Mouse (Mus musculus) cerebellum, adult (tissue): ENCODE results near the gene Stard10.

Source experiments
- ATAC-seq: cut with Nextera tagmentation; 2 replicates; pipeline ENCODE4 v1.9.2; 2017; ENCODE audit warnings: mild to moderate bottlenecking, moderate library complexity, mixed read lengths; ENCODE audit not compliant: insufficient number of reproducible peaks, low FRiP score, low TSS enrichment

The Stard10 gene

GRCm38 (mm10) chr7:101301881-101302456, 14.9 kb upstream of the Stard10 start, which contains the start of gene Atg16l2:
TSS of gene Atg16l2 (minus strand) at chr7:101302251.
- ATAC-seq = peak; percentile 96

- ATAC-seq = no peak
These were observed 14.2 kb upstream of the Stard10 start for GRCm38 (mm10) chr7:101302691-101303090.

GRCm38 (mm10) chr7:101306841-101307240, 10.0 kb upstream of the Stard10 start:
- no peak for ATAC-seq

DNA sequence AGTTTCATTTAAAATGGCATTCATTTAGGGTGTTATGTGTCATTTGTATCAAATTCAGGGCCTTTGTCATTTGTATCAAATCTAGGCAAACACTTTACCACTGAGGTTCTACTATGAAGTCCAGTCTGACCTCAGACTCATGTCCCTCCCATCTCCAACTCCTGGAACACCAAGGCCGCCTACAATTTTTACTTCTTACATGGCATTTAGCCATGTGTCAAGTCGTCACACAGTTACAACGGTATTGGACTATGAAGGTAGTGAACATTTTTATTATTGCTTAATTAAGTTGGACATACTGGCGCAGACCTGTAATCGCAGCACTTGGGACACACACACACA, 6.9 kb upstream of the Stard10 start:
- ATAC-seq = no peak

GRCm38 (mm10) chr7:101310327-101311028, 6.4 kb upstream of the Stard10 start:
- peak; percentile 92 for ATAC-seq

DNA sequence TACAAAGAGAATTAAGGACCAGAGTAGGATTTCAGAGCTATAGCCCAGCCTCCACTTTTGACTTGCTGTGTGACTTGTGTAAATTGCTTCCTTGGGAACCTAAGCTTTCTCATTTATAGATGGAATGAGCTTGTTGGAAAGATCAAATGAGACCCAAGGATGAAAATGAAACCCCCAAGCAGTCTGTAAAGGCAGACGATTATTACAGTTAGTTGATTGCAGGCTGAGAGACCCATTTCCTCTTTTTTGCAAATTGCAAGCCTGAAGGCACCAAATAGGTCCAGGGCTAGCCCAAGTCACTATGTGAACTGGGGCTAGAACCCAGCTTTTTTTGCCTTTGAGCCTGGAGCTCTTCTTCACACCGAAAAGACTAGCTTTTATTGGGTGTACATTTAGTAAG, 5.8 kb upstream of the Stard10 start:
- ATAC-seq = no peak

DNA sequence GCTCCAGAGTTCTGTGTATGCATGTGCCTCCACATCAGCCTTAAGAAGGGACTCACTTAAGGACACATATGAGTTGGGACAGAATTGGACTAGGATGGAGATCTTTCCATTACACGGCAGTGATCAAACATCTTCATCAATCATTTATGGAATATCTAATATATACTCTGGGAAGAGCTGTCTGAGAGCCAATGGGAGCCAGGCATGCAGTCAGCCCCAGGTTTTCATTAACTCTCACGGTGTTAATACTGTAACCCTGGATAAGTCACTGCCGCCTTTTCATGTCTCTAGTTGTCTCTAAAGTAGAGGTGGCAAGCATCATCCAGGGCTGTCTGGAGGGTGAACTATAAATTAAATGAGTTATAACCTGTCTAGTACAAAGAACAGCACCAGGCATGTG, 3.9 kb upstream of the Stard10 start:
- no peak for ATAC-seq

DNA sequence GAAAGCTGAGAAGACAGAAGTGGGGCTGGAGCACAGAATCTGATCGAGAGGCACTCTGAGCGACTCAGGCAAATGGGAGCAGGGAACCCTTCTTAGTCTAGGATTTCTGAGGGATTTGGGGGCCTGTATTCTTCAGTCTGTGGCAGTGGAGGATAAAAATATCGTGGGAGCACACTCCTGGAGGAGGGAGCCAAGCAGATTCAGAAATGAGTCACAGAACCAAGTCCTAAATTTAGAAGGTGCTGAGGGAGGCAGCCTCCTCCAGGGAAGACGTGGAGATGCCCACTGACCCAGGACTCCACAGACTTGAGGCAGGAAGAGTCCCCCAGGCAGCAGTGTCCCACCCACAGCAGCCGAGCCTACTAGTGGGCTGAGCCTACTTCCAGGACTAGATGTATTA, 2.5 kb upstream of the Stard10 start:
- ATAC-seq = no peak

DNA sequence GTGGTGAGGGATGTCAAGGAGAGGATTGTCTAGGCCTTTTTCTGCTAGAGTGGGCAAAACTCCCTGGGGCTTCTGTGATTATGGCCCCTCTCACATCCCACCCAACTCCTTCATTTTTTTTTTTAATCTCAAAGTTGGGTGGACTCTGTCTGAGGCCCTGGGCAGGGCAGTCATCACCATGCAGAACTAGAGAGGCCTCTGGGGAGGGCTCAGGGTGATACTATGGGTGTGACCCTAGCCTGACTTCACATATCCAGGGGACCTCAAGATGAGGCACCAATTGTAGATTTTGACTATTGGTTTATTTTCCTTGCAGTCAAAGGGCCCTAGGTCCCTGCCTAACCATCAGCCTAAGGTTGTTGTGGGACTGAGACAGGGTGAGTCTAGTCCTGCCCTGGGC, 1.2 kb upstream of the Stard10 start:
- ATAC-seq = no peak

GRCm38 (mm10) chr7:101316591-101317001, 290 bp upstream of the Stard10 start:
- no peak for ATAC-seq

DNA sequence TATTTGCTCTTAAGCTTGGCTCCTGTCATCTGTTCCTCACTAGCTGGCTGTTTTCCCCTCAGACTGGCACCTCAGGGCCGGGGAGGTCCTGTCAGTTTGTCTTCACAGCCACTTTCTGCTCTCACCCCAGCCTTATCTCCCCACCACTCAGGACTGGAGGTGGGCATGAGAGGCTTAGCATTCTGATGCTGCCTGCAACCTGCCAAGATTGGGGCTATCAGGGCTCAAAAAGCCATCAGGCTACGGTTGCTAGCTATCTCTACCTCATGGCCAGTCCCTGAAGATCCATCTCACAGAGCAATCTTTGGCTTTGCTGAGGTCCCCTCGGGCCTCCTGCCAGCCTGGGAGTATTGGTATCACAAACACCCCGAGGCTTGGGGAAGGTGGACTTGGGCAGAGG, 2.0 kb downstream of the Stard10 start:
- ATAC-seq = no peak

DNA sequence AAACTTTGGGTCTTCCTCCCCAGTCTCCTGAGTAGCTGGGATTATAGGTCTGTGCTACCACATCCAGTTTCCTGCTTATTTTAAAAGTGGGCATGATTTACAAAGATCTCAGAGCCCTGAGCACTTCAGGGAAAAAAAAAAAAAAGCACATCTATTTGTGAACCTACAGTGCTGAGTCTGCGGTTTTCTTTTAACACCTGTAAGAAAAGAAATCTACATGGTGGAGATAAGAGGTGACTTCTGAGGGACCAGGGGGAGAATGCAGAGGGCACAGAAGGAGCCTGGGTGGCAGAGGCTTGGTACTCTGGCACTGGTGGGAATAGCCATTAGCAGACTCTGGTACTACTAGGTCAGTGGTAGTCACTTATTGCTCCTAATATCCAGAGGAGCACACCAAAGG, 2.9 kb downstream of the Stard10 start:
- no peak for ATAC-seq

DNA sequence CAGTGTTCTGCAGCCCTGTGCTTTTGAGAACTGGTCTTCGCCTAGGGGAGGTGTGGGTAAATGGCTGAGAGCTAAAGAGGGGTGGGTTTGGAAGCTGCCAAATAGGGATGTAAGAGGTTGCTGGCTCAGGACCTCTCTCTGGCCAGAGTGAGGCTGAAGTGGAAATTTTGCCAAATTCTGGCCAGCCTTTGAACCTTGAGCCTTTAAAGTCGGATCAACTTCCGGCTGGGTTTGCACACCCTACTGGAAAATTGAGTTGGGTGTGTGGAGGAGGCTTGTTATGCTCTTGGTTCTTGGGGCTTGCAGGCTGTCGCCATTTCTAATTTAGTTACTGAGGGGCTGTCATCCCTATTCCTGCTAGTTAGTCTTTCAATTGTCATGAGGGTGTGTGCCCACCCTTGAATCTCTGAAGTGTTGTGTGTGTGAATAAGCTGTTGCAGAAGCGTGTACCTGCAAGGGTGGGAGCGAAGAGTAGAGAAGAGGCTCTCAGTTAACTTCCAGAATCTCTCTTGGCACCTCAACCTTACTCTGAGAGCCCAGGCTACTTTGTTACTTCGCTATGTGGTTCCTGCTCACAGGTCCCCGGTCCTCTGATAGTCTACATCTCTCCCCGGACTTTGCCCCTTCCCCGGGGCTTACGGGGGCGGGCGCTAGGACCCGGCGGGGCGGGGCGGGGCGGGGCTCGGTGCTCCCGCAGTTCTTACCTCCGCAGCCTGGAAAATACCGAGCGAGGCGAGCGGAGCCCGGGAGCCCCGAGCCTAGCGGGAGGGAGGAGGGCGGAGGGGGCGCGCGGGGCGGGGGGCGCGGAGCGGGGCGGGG, 3.7 kb downstream of the Stard10 start:
- peak; percentile 45; the same call in 1 of the 2 replicates for ATAC-seq

DNA sequence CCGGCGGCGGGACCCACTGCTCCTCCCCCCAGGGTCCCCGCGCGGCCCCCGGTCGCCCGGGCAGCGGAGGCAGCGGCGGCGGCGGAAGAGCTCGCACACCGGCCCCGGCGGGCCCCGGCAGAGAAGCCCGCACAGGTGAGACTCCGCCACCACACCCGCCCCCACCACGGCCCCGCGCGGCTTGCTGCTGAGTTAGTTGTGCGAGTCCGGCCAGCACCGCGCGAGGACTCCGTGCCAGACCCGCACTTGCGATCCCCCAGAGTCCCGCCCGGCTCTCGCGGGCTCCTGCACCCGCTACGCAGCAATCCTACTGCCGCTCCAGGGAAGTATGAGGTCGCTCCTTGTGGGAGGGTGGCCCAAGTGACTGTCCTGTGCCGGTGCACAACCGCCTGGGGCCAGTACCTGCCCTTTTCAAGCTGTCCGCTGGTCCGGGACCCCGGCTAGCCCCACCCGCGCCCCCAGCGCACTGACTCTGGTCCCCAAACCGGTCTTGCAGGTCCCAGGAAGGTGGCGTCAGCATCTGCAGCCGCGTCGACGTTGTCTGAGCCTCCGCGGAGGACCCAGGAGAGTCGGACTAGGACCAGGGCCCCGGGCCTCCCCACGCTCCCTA, 4.4 kb downstream of the Stard10 start:
- 0 out of 2 replicates have a peak, but pooled peaks have one; percentile 22 for ATAC-seq

DNA sequence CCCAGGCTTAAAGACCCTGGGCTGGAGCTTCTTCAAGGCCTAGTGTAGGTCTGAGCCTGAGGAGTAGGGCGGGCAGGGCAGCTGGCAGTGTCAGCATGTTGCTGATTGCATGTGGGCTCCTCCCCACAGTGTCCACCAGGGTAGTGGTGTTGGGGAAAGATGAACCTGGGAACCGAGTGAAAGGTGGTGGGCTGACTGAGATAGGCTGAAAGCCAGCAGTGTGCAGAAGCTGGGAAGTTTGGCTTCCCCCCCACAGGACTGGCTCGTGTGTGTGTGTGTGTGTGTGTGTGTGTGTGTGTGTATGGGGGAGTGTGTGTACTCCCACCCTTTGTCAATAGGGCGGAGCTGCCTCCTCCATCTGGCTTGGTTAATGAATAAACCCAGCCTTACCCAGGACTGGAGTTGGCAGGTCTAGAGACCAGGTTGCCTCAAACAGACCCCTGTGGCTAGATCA, 6.3 kb downstream of the Stard10 start:
- no peak for ATAC-seq

GRCm38 (mm10) chr7:101324142-101324962, 7.5 kb downstream of the Stard10 start:
- ATAC-seq = no peak

GRCm38 (mm10) chr7:101326006-101326405, 9.1 kb downstream of the Stard10 start:
- ATAC-seq = no peak

DNA sequence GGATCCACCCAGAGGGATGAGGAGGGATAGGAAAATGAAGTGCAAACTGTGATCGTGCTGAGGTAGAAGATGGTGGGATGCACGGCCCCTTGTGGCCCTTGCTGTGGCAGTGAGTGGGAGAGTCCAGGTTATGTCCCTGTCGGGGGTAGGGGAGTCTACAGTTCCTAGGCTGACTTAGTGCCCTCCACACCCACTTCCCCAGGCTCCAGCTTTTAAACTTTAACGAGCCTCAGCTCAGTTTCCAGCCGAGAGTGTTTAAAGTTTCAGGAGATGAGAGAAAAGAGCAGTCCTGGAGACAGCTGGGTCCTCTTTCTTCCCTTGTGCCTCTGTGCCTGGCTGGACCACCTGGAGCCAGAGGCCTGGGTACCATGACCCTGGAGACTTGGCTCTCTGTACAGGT, 10.4 kb downstream of the Stard10 start:
- no peak for ATAC-seq

- no peak for ATAC-seq
These were observed 10.9 kb downstream of the Stard10 start for GRCm38 (mm10) chr7:101327786-101328185.

DNA sequence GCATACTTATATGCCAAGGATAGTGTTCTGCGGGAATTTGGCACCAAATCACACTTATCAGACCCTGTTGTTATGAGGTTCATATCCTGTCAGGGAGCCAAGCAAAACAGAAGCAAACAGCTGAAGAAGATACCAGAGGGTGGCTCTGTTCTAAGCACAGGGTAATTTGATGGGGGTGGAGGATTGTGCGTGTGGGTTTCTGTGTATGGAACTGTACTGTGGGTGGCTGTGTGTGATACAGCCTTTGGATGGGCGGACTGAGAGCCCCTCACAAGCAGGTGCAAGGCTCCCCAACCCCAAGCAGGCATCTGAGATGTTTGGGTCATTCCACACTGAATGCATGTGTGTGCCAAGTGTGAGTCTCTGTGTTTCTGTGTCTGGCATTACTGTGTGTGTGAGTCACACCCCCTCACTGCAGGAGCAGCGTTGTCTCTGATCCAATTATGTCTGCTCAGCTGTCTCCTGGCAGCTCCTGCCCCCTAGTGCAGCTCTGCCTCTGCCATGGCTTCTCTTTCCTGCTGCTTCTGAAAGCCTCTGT, 11.8 kb downstream of the Stard10 start:
- ATAC-seq = no peak
